Mouse (Mus musculus): Measurements from ENCODE around the gene Foxi1.

Gene Foxi1

DNA sequence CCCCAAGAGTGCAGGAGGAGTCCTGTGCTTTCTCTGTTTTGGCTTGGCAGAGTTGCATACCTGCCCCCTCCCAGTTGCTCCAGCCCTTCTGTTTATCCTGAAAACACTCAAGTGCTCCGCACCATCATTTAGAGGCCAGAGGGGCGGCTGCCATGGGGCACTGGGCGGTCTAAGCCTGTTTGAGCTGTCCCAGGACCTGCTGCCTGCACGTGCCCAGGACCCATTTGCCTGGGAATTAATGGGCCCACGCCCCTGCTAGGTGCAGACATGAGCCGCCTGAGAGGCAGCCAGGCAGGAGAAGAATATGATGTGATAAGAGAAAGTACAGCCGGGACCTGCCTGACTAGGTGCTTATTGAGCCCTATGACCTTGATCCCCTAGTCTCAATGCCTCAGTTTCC, 52.7 kb downstream of the Foxi1 start:
- DNase-seq: peak; percentile 40 to 55
